Mouse (Mus musculus) spleen, adult 2 months (tissue): ENCODE measurements around the gene Sez6l2. TPM values are rescaled to one million over a fixed set of nuclear protein-coding genes. Genes with fewer than 3 reads are reported as not detected.

ENCODE experiments used
- DNase-seq, 2 experiments: peaks; one replicate each; pipeline versions ENCODE4 v3.0.0 to v3.0.0-alpha.2; 2012 to 2021; ENCODE audit warnings: low spot score in 2 of 2, low read depth in 1 of 2
- H3K27ac ChIP-seq: fragments of 200-500 bp; 2 replicates; pipeline ENCODE4 v1.5.1; 2012; ENCODE audit warnings: low read length, inconsistent platforms; ENCODE audit not compliant: insufficient read depth
- H3K27me3 ChIP-seq: fragments of 200-500 bp; 2 replicates; pipeline ENCODE4 v1.6.1; 2012; ENCODE audit warnings: mild to moderate bottlenecking, moderate library complexity, low read length, inconsistent platforms; ENCODE audit not compliant: control insufficient read depth, insufficient read depth
- H3K36me3 ChIP-seq: fragments of 200-500 bp; 2 replicates; pipeline ENCODE4 v1.6.1; 2012; ENCODE audit warnings: mild to moderate bottlenecking, low read length, inconsistent platforms; ENCODE audit not compliant: control insufficient read depth, insufficient read depth
- H3K4me1 ChIP-seq: fragments of 200-500 bp; 2 replicates; pipeline ENCODE4 v1.6.1; 2011; ENCODE audit warnings: inconsistent platforms; ENCODE audit not compliant: control insufficient read depth, insufficient read depth, insufficient read length
- H3K4me3 ChIP-seq: fragments of 200-500 bp; 2 replicates; pipeline ENCODE4 v1.5.1; 2011; ENCODE audit warnings: mild to moderate bottlenecking, inconsistent platforms; ENCODE audit not compliant: insufficient read depth, insufficient read length; ENCODE audit errors: extremely low read depth
- CTCF ChIP-seq: fragments of 200-500 bp; IDR thresholded peaks from 2 replicates; pipeline ENCODE4 v1.5.1; 2011; ENCODE audit warnings: mild to moderate bottlenecking, inconsistent platforms; ENCODE audit not compliant: insufficient read depth, insufficient read length, insufficient replicate concordance; ENCODE audit errors: extremely low read depth
- POLR2A ChIP-seq: fragments of 200-500 bp; IDR thresholded peaks from 2 replicates; pipeline ENCODE4 v1.6.1; 2011; ENCODE audit warnings: low read depth, low read length, inconsistent platforms
- WGBS: fragments of 180-500 bp; shearing (Covaris S2); methylation state at CpG from one replicate; pipeline ENCODE4 v1.1.7; 2018; 5-methylcytosine and 5-hydroxymethylcytosine counted together
- polyA plus RNA-seq: library from polyadenylated mRNA; depleted of rRNA; stranded (reverse); fragments of >200 nt; gene quantifications from 2 replicates; pipeline ENCODE4 v1.2.3, GENCODE M21; 2012

Gene Sez6l2
- polyA plus RNA-seq, 1 experiment = 2.9 TPM

DNA sequence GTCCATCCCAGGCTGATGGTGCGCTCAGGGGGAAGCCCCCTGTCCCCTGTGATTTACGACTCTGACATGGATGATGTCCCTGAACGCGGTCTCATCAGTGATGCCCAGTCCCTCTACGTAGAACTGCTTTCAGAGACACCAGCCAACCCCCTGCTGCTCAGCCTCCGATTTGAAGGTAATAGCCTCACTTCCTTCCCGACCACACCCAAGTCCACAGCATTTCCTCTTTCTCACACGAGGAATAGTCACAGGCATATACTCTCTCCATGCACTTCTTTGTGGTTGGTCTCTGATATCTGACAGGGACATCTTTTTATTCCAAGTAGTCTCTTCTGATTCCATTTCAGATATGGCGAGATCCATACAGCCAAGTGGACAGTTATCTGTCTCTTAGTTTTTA, 9.4 kb downstream of the Sez6l2 start:
- Histone ChIP-seq H3K4me3 (no peak overlapping the region), H3K36me3 (no peaks in the 10 kb centered on the region), H3K27ac (no peak overlapping the region), H3K4me1 (peaks cover 3% of the 10 kb centered on the region; the same call in 1 of the 2 replicates), H3K27me3 (no peaks in the 10 kb centered on the region)
- DNase-seq = no peak
- WGBS = 36% methylated on average over 9 of the region's 9 CpGs
- TF ChIP-seq CTCF (no peak), POLR2A (no peak)

DNA sequence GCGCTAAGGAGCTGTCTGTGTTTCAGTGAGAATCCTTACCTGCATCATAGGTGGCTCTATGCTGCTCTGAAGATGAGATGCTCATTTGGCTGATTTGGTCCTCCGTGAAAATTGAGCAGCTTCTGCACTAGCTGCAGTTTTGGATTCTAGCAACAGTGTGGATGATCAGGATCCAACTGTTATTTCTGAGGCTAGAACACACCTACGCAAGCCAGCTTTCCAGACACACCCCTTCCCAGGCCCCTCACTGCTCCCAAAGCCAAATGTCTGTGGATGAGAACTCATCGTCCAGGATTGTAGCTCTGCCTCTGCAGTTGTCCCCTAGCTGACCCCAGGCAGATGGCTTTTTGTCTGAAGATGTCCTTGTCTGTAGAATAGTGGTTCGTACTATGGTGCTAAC, 10.7 kb downstream of the Sez6l2 start:
- no peak overlapping the region for H3K4me3 ChIP-seq
- H3K36me3 ChIP-seq = no peaks in the 10 kb centered on the region
- no peaks in the 10 kb centered on the region for H3K27me3 ChIP-seq
- WGBS = 95% methylated on average over 5 of the region's 5 CpGs
- TF ChIP-seq CTCF = no peak
- TF ChIP-seq POLR2A = no peak
- no peak overlapping the region for H3K27ac ChIP-seq
- no peak for DNase-seq
- peaks cover 3% of the 10 kb centered on the region; the same call in 1 of the 2 replicates for H3K4me1 ChIP-seq

DNA sequence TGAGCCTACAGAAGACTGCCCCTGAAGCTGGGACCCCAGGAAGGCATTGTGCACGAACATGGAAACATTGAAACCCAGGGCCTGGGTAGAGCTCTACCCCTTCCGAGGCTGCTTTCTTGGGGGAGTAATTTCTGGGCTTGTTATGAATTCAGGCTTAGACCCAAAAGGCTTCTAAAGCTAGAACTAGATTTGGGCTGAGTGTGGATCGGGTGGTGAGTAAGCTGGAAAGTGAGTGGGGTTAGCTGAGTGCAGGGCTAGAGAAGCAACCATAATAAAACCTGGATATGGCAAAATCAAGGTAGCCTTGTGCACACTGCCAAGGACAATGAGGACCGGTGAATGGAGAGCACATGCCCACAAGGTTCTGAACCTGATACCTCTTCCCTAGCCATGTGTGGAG, 11.6 kb downstream of the Sez6l2 start:
- Histone ChIP-seq H3K4me3 (no peak overlapping the region), H3K27me3 (no peaks in the 10 kb centered on the region), H3K36me3 (no peaks in the 10 kb centered on the region), H3K4me1 (peaks cover 3% of the 10 kb centered on the region; the same call in 1 of the 2 replicates), H3K27ac (no peak overlapping the region)
- TF ChIP-seq POLR2A = no peak
- no peak for TF ChIP-seq CTCF
- no peak for DNase-seq
- whole genome bisulfite sequencing = 92% methylated on average over 4 of the region's 4 CpGs

DNA sequence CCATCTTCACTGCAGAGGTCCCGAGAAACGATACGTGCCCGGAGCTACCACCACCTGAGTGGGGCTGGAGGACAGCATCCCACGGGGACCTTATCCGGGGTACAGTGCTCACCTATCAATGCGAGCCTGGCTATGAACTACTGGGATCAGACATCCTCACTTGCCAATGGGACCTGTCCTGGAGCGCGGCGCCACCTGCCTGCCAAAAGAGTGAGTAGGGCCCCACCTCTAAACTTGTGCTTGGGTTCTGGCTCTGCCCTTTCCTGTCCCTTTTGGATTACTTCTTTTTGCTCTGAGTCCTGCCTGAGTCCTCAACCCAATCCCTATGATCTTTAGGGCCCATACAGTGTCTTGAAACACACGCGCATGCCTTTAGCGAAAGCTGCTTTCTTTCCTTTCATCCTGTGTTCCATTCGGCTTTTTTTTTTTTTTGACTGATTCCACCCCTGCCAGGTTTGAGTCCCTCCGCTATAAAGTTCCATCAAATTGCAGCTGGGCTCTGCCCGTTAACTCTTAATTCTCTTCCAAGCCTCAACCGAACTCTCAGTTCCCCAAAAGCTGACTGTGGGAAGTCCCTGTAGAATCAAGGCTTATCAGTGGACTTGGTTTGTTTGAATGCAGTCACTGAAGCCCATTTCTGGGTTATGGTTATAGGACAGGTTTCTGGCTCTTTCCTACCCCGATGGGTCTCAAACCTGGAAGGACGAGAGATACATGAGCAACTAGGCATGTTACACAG, 13.4 kb downstream of the Sez6l2 start:
- Histone ChIP-seq H3K4me1 (peaks cover 3% of the 10 kb centered on the region; the same call in 1 of the 2 replicates), H3K36me3 (no peaks in the 10 kb centered on the region), H3K27me3 (no peaks in the 10 kb centered on the region), H3K27ac (no peak overlapping the region), H3K4me3 (no peak overlapping the region)
- WGBS = 35% methylated on average over 19 of the region's 19 CpGs
- peak; percentile 15 to 25 for DNase-seq
- TF ChIP-seq CTCF = peak; percentile 46; the same call in 1 of the 2 replicates
- TF ChIP-seq POLR2A = no peak

DNA sequence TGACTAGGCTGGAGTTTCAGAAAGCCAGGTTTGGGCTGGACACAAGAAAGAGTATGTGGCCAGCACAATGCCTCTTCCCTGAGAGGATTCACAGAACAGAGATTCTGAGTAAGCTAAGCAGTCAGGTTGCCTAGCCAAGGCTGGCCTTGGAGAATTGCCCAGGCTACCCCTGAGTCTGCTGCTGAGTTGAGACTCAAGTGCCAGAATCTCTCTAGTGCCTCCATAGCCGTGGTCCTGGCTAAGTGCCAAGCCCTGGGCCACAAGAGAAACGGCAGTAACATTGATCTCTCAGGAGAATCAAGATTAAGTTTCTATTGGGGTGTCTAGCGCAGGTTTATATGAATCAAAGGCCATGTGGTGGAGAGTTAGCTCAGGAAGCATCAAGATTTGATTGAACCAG, 15.2 kb downstream of the Sez6l2 start:
- 24% methylated on average over 3 of the region's 3 CpGs for WGBS
- H3K27me3 ChIP-seq = no peaks in the 10 kb centered on the region
- TF ChIP-seq CTCF (no peak), POLR2A (no peak)

DNA sequence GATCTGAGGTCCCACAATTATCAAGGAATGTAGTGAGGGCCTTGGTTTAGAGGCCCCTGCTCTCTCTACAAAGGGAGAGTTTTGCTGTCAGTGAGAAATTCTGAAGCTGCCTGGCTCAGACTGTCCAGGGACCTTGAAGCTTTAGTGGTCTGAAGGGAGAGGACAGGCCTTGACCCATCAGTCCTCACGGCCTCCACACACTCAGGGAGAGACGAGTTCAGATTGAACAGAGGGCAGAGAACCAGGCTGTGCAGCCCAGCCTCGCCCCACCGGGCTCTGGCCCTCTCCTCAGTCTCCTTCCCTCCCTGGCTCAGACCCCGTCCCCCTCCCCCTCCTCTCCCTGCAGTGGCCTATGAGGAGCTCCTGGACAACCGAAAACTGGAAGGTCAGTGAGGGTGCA, 17.0 kb downstream of the Sez6l2 start:
- no peak overlapping the region for H3K27ac ChIP-seq
- no peaks in the 10 kb centered on the region for H3K27me3 ChIP-seq
- no peak for DNase-seq
- TF ChIP-seq CTCF (no peak), POLR2A (no peak)
- H3K4me1 ChIP-seq = peaks cover 3% of the 10 kb centered on the region; the same call in 1 of the 2 replicates
- WGBS = 84% methylated on average over 6 of the region's 6 CpGs
- H3K36me3 ChIP-seq = no peaks in the 10 kb centered on the region
- H3K4me3 ChIP-seq = no peak overlapping the region

More for the DNA sequence above, 15.2 kb downstream of the Sez6l2 start:
- peaks cover 3% of the 10 kb centered on the region; the same call in 1 of the 2 replicates for H3K4me1 ChIP-seq
- H3K27ac ChIP-seq = no peak overlapping the region
- no peak for DNase-seq
- H3K4me3 ChIP-seq = no peak overlapping the region
- H3K36me3 ChIP-seq = no peaks in the 10 kb centered on the region

DNA sequence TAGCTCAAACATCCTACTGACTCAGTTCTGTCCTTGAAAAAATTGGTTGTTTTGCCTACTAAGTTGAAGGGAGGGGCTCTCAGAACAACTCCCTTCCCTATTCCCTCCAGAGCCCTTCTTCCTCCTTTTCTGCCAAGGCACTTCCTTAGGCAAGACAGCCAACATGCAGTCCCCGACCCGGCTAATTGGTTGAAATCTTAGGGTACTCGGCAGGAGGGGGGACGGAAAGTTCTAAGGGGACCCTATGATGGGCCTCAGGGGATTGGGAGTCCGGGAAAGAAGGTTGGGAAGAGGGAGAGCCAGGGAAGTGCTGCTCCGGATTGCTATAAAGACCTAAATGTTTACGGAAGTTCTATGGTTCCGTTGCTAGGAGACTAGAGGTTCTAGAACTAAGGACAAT, 25.1 kb downstream of the Sez6l2 start:
- Histone ChIP-seq H3K4me1 (no peaks in the 10 kb centered on the region; the same call in 1 of the 2 replicates), H3K27ac (peak overlapping the region; percentile 4; the same call in 1 of the 2 replicates), H3K4me3 (peak overlapping the region; percentile 38; the same call in 1 of the 2 replicates), H3K36me3 (peaks cover 17% of the 10 kb centered on the region), H3K27me3 (no peaks in the 10 kb centered on the region)
- 6% methylated on average over 8 of the region's 8 CpGs for whole genome bisulfite sequencing
- no peak for TF ChIP-seq POLR2A
- no peak for TF ChIP-seq CTCF
- DNase-seq = no peak
